Mouse (Mus musculus): ENCODE data around the gene Phlda1. TPM values are rescaled to one million over a fixed set of nuclear protein-coding genes. Genes with fewer than 3 reads are reported as not detected.
A peak's percentile ranks its signal among the peaks of the same experiment; 100 is the strongest.

Phlda1 gene
- polyA plus RNA-seq, 1 experiment from 2014 or later: 2.1 TPM

DNA sequence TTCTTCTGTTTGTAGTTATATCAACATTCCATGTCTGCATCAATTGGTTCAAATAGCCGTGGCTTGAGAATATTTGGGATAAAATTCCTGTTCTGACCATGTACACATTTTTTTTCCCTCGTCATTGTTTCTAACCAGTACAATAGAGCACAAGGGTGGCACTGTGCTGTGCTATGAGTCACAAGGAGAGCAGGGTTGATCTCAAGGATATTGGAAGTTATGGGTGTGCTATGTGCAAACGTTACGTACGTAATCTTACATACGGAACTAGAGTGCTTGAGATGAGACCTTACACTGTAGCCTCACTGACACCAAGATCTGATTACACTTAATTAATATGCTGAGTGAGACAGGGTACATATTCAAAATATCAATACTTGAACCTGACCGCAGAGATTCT, 21.5 kb downstream of the Phlda1 start:
- Histone ChIP-seq H3K36me3 (ENCODE audit: inconsistent target) (no peaks in the 10 kb centered on the region), H3K4me3 (ENCODE audit: inconsistent target) (no peak overlapping the region), H3K27ac (no peak overlapping the region), H3K79me2 (ENCODE audit: inconsistent target) (no peaks in the 10 kb centered on the region)
- 89% methylated on average over 7 of the region's 7 CpGs for WGBS (ENCODE audit: missing documents)

DNA sequence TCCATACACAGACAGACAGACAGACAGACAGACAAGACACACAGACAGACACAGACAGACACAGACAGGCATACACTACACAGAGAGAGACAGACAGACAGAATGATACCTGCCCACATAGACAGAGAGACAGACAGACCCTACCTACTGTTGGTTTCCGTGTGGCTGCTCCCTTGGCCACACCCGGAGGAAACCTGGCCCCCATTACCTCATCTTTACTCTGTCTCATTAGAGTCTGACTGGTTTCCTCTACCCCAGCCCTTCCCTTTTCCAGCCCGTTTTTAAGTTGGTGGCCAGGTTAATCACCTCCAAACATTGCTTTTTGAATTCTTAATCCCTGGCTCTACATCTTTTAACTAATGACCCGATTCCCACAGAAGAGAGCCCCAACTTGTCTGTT, 22.2 kb downstream of the Phlda1 start:
- 44% methylated on average over 4 of the region's 4 CpGs for WGBS (ENCODE audit: missing documents)
- H3K79me2 ChIP-seq (ENCODE audit: inconsistent target): no peaks in the 10 kb centered on the region
- H3K27ac ChIP-seq: no peak overlapping the region
- H3K4me3 ChIP-seq (ENCODE audit: inconsistent target): no peak overlapping the region
- no peaks in the 10 kb centered on the region for H3K36me3 ChIP-seq (ENCODE audit: inconsistent target)

DNA sequence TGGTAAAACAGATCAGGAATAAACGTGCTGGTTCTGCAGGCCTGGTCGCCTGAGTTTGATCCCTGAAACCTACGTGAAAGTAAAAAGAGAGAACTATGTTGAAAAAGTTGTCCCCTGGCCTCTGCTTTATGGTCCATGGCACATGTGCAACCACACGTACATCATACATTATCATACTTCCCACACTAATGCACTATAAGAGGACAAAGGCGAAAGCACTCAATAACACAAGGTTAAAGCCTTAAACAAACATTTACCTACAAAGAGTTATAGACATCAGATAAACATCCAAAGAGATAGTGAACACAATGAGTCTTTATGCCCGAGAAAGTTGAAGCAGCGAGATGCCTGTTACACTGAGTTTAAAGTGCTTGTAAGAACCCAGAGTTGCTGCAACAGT, 24.3 kb downstream of the Phlda1 start:
- H3K79me2 ChIP-seq (ENCODE audit: inconsistent target): no peaks in the 10 kb centered on the region
- H3K36me3 ChIP-seq (ENCODE audit: inconsistent target): no peaks in the 10 kb centered on the region
- H3K4me3 ChIP-seq (ENCODE audit: inconsistent target): no peak overlapping the region
- H3K27ac ChIP-seq: no peak overlapping the region
- WGBS (ENCODE audit: missing documents): 90% methylated on average over 7 of the region's 7 CpGs

- Histone ChIP-seq H3K4me3 (ENCODE audit: inconsistent target) (no peak overlapping the region), H3K36me3 (ENCODE audit: inconsistent target) (no peaks in the 10 kb centered on the region), H3K27ac (no peak overlapping the region), H3K79me2 (ENCODE audit: inconsistent target) (no peaks in the 10 kb centered on the region)
- 97% methylated on average over 8 of the region's 8 CpGs for WGBS (ENCODE audit: missing documents)
Observed at GRCm38 (mm10) chr10:111534691-111535090, 28.6 kb downstream of the Phlda1 start.

- 98% methylated on average over 12 of the region's 19 CpGs for WGBS (ENCODE audit: missing documents)
- H3K36me3 ChIP-seq (ENCODE audit: inconsistent target): no peaks in the 10 kb centered on the region
- H3K4me3 ChIP-seq (ENCODE audit: inconsistent target): no peak overlapping the region
- H3K79me2 ChIP-seq (ENCODE audit: inconsistent target): no peaks in the 10 kb centered on the region
- H3K27ac ChIP-seq: no peak overlapping the region
Observed at GRCm38 (mm10) chr10:111537410-111537809, 31.3 kb downstream of the Phlda1 start.

DNA sequence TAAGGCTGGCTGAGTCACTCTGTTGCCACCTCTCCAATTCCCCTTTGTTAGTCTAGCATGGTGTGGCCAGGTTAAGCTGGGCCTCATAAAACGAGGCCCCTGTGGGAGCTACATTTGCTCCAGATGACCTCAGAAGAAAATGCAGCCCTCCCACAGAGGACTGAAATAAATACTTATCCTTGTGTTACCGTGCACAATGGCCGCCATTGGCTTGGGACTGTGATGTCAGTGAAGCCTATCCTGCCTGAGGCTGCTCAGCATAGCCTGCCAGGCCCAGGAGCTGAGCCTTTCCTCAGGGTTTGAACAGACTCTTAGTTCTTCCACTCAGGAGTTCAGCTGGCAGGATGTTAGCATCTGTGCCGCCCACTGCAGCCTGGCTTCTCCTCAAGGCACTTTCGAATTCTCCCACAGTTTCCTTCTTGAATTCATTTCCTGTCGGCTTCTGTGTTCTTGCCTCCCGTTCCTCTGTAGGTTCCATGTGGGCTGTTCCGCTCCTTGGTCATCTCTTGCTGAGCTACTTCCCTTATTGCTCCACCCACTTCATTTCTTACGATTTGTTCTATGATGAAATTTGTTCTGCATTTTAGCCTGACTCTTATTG, 33.7 kb downstream of the Phlda1 start:
- Histone ChIP-seq H3K27ac (peak overlapping the region; percentile 83), H3K79me2 (ENCODE audit: inconsistent target) (no peaks in the 10 kb centered on the region), H3K36me3 (ENCODE audit: inconsistent target) (no peaks in the 10 kb centered on the region), H3K4me3 (ENCODE audit: inconsistent target) (peak overlapping the region; percentile 9; the same call in 1 of the 2 replicates)
- 1% methylated on average over 9 of the region's 9 CpGs for WGBS (ENCODE audit: missing documents)

DNA sequence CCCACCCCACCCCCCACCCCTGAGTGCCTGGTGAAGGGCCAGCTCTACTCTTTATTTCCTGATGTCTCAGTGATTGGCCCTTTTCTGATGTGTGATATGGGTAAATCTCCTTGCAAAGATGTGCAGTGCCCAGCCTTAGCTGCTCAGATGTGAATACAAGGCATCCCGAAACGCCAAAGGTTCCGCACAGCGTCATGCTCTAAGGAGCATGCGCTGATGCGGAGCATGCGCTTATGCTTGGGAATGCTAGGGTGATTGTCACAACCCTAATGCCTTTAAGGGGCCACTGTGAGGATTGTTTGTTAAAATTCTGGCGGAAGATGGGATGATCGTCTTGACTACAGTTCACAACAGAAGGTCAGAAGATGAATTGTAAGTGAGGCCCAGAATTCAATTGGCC, 34.6 kb downstream of the Phlda1 start:
- no peaks in the 10 kb centered on the region for H3K36me3 ChIP-seq (ENCODE audit: inconsistent target)
- H3K27ac ChIP-seq: peak overlapping the region; percentile 83
- no peak overlapping the region for H3K4me3 ChIP-seq (ENCODE audit: inconsistent target)
- no peaks in the 10 kb centered on the region for H3K79me2 ChIP-seq (ENCODE audit: inconsistent target)
- 98% methylated on average over 9 of the region's 9 CpGs for WGBS (ENCODE audit: missing documents)

DNA sequence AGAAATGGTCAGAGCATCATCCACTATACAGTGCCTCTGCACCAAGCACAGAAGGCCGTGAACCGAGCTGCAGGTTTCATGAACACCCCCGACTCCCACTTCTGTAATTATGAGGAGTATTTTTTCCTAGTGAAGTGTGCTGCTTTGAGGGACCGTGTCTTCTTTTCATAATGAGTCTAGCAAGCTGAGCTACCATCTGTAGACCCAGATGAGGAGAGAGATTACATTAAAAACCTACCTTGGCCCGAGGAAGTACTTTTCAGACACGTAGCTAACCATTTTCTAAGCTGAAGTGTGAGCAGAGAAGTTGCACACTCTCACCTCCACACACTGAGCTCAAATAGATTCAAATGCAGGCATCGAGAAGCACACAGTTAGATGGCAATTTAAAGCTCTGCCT, 37.0 kb downstream of the Phlda1 start:
- H3K27ac ChIP-seq: peak overlapping the region; percentile 65
- H3K36me3 ChIP-seq (ENCODE audit: inconsistent target): no peaks in the 10 kb centered on the region
- H3K79me2 ChIP-seq (ENCODE audit: inconsistent target): no peaks in the 10 kb centered on the region
- H3K4me3 ChIP-seq (ENCODE audit: inconsistent target): no peak overlapping the region
- WGBS (ENCODE audit: missing documents): 78% methylated on average over 7 of the region's 7 CpGs

GRCm38 (mm10) chr10:111543781-111544260, 37.7 kb downstream of the Phlda1 start:
- H3K27ac ChIP-seq: peak overlapping the region; percentile 65
- no peaks in the 10 kb centered on the region for H3K36me3 ChIP-seq (ENCODE audit: inconsistent target)
- H3K79me2 ChIP-seq (ENCODE audit: inconsistent target): no peaks in the 10 kb centered on the region
- 36% methylated on average over 7 of the region's 7 CpGs for WGBS (ENCODE audit: missing documents)
- no peak overlapping the region for H3K4me3 ChIP-seq (ENCODE audit: inconsistent target)

GRCm38 (mm10) chr10:111544311-111544710, 38.2 kb downstream of the Phlda1 start:
- H3K4me3 ChIP-seq (ENCODE audit: inconsistent target): no peak overlapping the region
- no peaks in the 10 kb centered on the region for H3K36me3 ChIP-seq (ENCODE audit: inconsistent target)
- 93% methylated on average over 4 of the region's 4 CpGs for WGBS (ENCODE audit: missing documents)
- peak overlapping the region; percentile 65 for H3K27ac ChIP-seq
- H3K79me2 ChIP-seq (ENCODE audit: inconsistent target): no peaks in the 10 kb centered on the region

DNA sequence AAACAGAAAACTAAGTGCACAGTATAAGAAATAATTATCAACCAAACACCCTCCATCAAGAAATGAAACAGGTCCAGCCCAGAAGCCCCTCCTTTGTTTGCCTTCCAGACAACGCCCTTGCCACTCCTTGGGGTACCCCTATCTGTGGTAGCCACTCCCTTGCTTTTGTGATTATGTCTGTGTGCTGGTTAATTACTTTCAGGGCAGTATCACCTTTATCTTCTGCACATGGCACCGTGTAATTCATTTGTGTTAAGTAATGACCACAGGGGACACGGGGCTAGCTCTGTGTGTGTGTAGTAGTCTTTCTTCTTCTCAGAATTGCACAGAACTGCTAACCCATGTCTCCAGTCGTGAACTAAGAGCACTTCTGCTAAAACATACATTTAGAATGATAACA, 39.6 kb downstream of the Phlda1 start:
- 100% methylated on average over 3 of the region's 4 CpGs for WGBS (ENCODE audit: missing documents)

DNA sequence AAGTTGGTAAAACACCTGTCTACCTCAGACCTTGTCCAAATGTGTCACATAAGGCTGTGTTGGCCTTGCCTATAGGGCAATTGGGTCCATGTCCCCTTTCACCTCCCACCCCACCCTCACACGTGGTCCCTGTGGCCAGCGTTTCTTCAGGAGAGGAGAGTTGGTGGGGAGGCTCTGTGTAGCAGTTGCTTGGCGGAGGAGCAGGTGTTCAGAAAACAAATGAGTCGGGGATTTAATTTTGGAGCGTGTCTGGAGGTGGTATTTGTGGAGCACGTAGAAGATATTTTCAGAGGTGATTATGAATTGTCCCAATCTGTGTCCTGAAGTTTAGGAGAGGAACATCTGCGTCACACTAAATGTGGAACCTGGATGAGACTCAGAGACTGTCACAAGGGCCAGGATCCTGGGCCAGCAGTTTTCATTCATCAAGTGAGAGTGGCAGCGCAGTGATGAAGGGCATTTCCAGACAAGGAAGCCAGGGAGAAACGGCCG, 41.8 kb downstream of the Phlda1 start:
- WGBS (ENCODE audit: missing documents): 72% methylated on average over 10 of the region's 10 CpGs
- no peaks in the 10 kb centered on the region for H3K36me3 ChIP-seq (ENCODE audit: inconsistent target)
- no peak overlapping the region for H3K4me3 ChIP-seq (ENCODE audit: inconsistent target)
- no peak overlapping the region for H3K27ac ChIP-seq
- no peaks in the 10 kb centered on the region for H3K79me2 ChIP-seq (ENCODE audit: inconsistent target)

More for the DNA sequence above, 39.6 kb downstream of the Phlda1 start:
- H3K79me2 ChIP-seq (ENCODE audit: inconsistent target): no peaks in the 10 kb centered on the region
- H3K36me3 ChIP-seq (ENCODE audit: inconsistent target): no peaks in the 10 kb centered on the region
- no peak overlapping the region for H3K27ac ChIP-seq
- H3K4me3 ChIP-seq (ENCODE audit: inconsistent target): no peak overlapping the region

DNA sequence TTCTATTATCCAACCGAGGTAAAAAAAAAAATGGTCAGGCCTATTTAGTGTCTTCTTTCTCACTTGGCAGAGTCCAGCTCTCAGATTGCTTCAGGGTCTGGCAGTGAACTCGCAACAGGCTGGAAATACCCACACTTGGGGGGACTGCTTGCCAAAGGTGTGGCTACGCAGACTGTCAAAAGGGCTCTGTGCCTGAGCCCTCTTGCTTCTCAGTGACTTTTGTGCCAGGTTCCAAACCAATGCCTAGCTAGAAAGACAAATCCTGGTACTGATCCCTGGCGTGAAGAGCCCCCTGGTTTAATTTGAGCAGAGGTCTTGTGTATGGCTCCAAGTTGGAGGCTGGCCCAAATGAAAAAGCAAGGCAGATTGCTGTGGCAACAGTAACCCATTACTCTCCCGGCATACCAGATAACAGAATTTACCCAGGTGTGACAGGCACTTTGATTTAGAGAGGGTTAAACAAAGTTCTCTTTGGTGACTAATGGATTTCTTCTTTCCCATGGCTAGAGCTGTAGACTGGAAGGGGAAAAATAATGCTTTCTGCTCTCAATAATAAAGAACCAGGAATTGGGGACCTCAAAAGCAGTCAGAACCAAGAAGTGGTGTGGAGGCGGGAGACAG, 44.1 kb downstream of the Phlda1 start:
- WGBS (ENCODE audit: missing documents): 96% methylated on average over 6 of the region's 6 CpGs
- Histone ChIP-seq H3K36me3 (ENCODE audit: inconsistent target) (no peaks in the 10 kb centered on the region), H3K27ac (no peak overlapping the region), H3K4me3 (ENCODE audit: inconsistent target) (no peak overlapping the region), H3K79me2 (ENCODE audit: inconsistent target) (no peaks in the 10 kb centered on the region)

- 96% methylated on average over 7 of the region's 7 CpGs for WGBS (ENCODE audit: missing documents)
- Histone ChIP-seq H3K36me3 (ENCODE audit: inconsistent target) (no peaks in the 10 kb centered on the region), H3K4me3 (ENCODE audit: inconsistent target) (no peak overlapping the region), H3K79me2 (ENCODE audit: inconsistent target) (no peaks in the 10 kb centered on the region), H3K27ac (no peak overlapping the region)
Observed at GRCm38 (mm10) chr10:111553695-111554094, 47.6 kb downstream of the Phlda1 start.

- Histone ChIP-seq H3K79me2 (ENCODE audit: inconsistent target) (no peaks in the 10 kb centered on the region), H3K36me3 (ENCODE audit: inconsistent target) (no peaks in the 10 kb centered on the region), H3K4me3 (ENCODE audit: inconsistent target) (no peak overlapping the region), H3K27ac (no peak overlapping the region)
- WGBS (ENCODE audit: missing documents): 92% methylated on average over 5 of the region's 5 CpGs
Observed at GRCm38 (mm10) chr10:111554651-111555050, 48.6 kb downstream of the Phlda1 start.
